Mouse (Mus musculus) forebrain, embryonic 15.5 days (tissue): ENCODE data around the gene Slc35f6. TPM values are rescaled to one million over a fixed set of nuclear protein-coding genes. Genes with fewer than 3 reads are reported as not detected.

Source experiments
- ATAC-seq: fragments of 200-750 bp; cut with Nextera tagmentation; replicated peaks from 2 replicates; pipeline ENCODE4 v1.8.0; 2017; ENCODE audit warnings: mild to moderate bottlenecking, moderate TSS enrichment, moderate library complexity
- H3K27ac ChIP-seq: fragments of 300-500 bp; sonication (generic); replicated peaks from 2 replicates; pipeline ENCODE4 v1.5.1; 2015; ENCODE audit warnings: mild to moderate bottlenecking, inconsistent platforms
- H3K27me3 ChIP-seq: fragments of 300-500 bp; sonication (generic); 2 replicates; pipeline ENCODE4 v1.6.1; 2015; ENCODE audit warnings: inconsistent platforms
- H3K36me3 ChIP-seq: fragments of 300-500 bp; sonication (generic); 2 replicates; pipeline ENCODE4 v1.6.1; 2015; ENCODE audit warnings: mild to moderate bottlenecking, inconsistent platforms
- H3K4me1 ChIP-seq: fragments of 300-500 bp; sonication (generic); 2 replicates; pipeline ENCODE4 v1.6.1; 2015; ENCODE audit warnings: inconsistent platforms
- H3K4me2 ChIP-seq: fragments of 300-500 bp; sonication (generic); replicated peaks from 2 replicates; pipeline ENCODE4 v1.6.1; 2015; ENCODE audit warnings: mild to moderate bottlenecking, inconsistent platforms
- H3K4me3 ChIP-seq: fragments of 300-500 bp; sonication (generic); 2 replicates; pipeline ENCODE4 v1.5.1; 2015; ENCODE audit warnings: mild to moderate bottlenecking, inconsistent platforms
- H3K9ac ChIP-seq: fragments of 300-500 bp; sonication (generic); replicated peaks from 2 replicates; pipeline ENCODE4 v1.6.1; 2015; ENCODE audit warnings: mild to moderate bottlenecking, inconsistent platforms
- H3K9me3 ChIP-seq: fragments of 300-500 bp; sonication (generic); 2 replicates; pipeline ENCODE4 v1.6.1; 2016; ENCODE audit warnings: inconsistent platforms
- WGBS: fragments of 180-500 bp; shearing (Covaris S2); methylation state at CpG from one replicate; pipeline ENCODE4 v1.1.7; 2015; ENCODE audit warnings: mixed read lengths; 5-methylcytosine and 5-hydroxymethylcytosine counted together
- polyA plus RNA-seq: library from polyadenylated mRNA; unstranded; fragments of >200 nt; fragmentation: Nextera tagmentation; extraction: Ambion mirVana; gene quantifications from 2 replicates; pipeline ENCODE4 v1.2.1, GENCODE M21; 2015

Slc35f6 gene
- polyA plus RNA-seq, 1 experiment from 2014 or later = 31.1 TPM

DNA sequence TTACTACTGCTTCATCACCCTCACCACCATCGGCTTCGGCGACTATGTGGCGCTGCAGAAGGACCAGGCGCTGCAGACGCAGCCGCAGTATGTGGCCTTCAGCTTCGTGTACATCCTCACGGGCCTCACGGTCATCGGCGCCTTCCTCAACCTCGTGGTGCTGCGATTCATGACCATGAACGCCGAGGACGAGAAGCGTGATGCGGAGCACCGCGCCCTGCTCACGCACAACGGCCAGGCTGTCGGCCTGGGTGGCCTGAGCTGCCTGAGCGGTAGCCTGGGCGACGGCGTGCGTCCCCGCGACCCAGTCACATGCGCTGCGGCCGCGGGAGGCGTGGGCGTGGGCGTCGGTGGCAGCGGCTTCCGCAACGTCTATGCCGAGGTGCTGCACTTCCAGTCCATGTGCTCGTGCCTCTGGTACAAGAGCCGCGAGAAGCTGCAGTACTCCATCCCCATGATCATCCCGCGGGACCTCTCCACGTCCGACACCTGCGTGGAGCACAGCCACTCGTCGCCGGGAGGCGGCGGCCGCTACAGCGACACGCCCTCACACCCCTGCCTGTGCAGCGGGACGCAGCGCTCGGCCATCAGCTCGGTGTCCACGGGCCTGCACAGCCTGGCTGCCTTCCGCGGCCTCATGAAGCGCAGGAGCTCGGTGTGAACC, 25.4 kb upstream of the Slc35f6 start:
- H3K4me1 ChIP-seq = peaks cover 18% of the 10 kb centered on the region
- H3K9ac ChIP-seq = peak overlapping the region; percentile 28
- H3K4me3 ChIP-seq = peak overlapping the region; percentile 42
- H3K9me3 ChIP-seq = no peaks in the 10 kb centered on the region
- no peak overlapping the region for H3K27ac ChIP-seq
- 2% methylated on average over 69 of the region's 69 CpGs for WGBS
- ATAC-seq = peak; percentile 47
- peaks cover 36% of the 10 kb centered on the region; the same call in 1 of the 2 replicates for H3K27me3 ChIP-seq
- H3K4me2 ChIP-seq = peak overlapping the region; percentile 89
- no peaks in the 10 kb centered on the region for H3K36me3 ChIP-seq

DNA sequence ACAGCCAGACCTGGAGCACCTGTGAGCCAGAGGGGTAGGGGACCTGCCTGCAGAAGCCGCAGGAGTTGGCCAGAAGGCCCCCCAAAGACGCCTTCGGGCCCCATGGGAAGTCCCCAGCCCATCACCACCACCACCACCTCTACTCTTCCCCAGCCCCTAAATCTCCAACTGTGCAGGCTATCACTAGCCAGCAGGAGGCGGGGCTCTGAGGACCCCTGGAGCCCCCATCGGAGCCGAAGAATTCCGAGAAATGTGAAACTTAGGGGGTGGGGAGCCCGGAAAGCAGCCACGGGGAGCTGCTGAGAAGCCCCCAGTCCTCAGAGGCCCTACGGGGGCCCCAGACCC, 24.9 kb upstream of the Slc35f6 start:
- peak; percentile 23; the same call in 1 of the 2 replicates for ATAC-seq
- no peaks in the 10 kb centered on the region for H3K36me3 ChIP-seq
- peak overlapping the region; percentile 89 for H3K4me2 ChIP-seq
- WGBS = 2% methylated on average over 10 of the region's 10 CpGs
- H3K4me1 ChIP-seq = peaks cover 15% of the 10 kb centered on the region
- peak overlapping the region; percentile 28 for H3K9ac ChIP-seq
- H3K4me3 ChIP-seq = peak overlapping the region; percentile 42
- H3K9me3 ChIP-seq = no peaks in the 10 kb centered on the region
- H3K27ac ChIP-seq = no peak overlapping the region
- H3K27me3 ChIP-seq = peaks cover 36% of the 10 kb centered on the region; the same call in 1 of the 2 replicates

DNA sequence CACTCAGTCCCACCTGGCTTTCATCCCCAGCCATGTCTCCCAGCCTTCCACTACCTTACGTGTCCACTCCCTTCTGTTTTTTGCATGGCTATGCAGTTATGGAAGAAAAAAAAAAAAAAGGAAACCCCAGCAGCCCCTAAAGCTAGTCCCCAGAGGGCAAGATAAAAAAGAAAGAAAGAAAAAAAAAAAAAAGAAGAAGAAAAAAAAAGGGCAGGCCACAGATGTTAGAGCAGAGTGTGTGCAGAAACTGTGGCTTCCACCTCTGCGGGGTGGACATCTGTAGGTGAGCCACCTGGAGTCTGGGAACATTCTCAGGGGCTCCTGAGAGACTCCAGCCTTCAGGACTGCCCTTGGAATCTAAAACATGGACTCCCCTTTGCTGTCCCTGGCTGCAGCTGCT, 24.4 kb upstream of the Slc35f6 start:
- Histone ChIP-seq H3K27me3 (peaks cover 36% of the 10 kb centered on the region; the same call in 1 of the 2 replicates), H3K4me2 (no peak overlapping the region), H3K27ac (no peak overlapping the region), H3K36me3 (no peaks in the 10 kb centered on the region), H3K4me1 (peaks cover 14% of the 10 kb centered on the region), H3K4me3 (no peak overlapping the region), H3K9me3 (no peaks in the 10 kb centered on the region), H3K9ac (no peak overlapping the region)
- 67% methylated on average over 2 of the region's 2 CpGs for WGBS
- ATAC-seq = no peak

GRCm38 (mm10) chr5:30624311-30624710, 23.4 kb upstream of the Slc35f6 start:
- ATAC-seq = no peak
- Histone ChIP-seq H3K36me3 (no peaks in the 10 kb centered on the region), H3K9ac (no peak overlapping the region), H3K27me3 (peaks cover 36% of the 10 kb centered on the region; the same call in 1 of the 2 replicates), H3K9me3 (no peaks in the 10 kb centered on the region), H3K27ac (no peak overlapping the region), H3K4me2 (no peak overlapping the region), H3K4me3 (no peak overlapping the region), H3K4me1 (peaks cover 14% of the 10 kb centered on the region)
- 19% methylated on average over 1 of the region's 1 CpGs for WGBS

- H3K4me3 ChIP-seq = no peak overlapping the region
- ATAC-seq = no peak
- H3K4me1 ChIP-seq = peaks cover 14% of the 10 kb centered on the region
- WGBS = 64% methylated on average over 4 of the region's 4 CpGs
- H3K27me3 ChIP-seq = peaks cover 36% of the 10 kb centered on the region; the same call in 1 of the 2 replicates
- H3K9ac ChIP-seq = no peak overlapping the region
- H3K27ac ChIP-seq = no peak overlapping the region
- H3K9me3 ChIP-seq = no peaks in the 10 kb centered on the region
- no peak overlapping the region for H3K4me2 ChIP-seq
- H3K36me3 ChIP-seq = no peaks in the 10 kb centered on the region
These were observed 22.8 kb upstream of the Slc35f6 start for GRCm38 (mm10) chr5:30624908-30625307.

DNA sequence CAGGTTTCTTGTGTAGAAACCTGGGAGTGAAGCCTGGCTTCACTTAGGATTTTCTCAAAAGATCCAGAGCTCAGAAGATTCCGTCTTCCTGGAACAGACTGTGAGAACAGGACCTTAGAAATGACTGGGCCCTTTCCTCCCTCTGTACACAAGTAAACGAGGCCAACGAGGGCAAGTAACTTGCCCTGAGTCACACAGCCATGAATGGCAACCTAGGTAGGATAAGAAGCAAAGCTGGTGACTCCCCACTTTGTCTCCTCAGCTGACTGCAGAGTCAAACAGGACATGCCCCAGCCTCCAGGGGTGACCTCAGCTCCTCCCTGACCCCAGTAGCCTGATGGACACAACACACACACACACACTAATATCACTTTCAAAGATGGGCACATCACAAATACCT, 22.4 kb upstream of the Slc35f6 start:
- 81% methylated on average over 3 of the region's 3 CpGs for WGBS

GRCm38 (mm10) chr5:30626331-30627105, 21.2 kb upstream of the Slc35f6 start:
- Histone ChIP-seq H3K9me3 (no peaks in the 10 kb centered on the region), H3K36me3 (no peaks in the 10 kb centered on the region), H3K27ac (no peak overlapping the region), H3K4me3 (no peak overlapping the region), H3K4me1 (peaks cover 14% of the 10 kb centered on the region), H3K27me3 (peaks cover 24% of the 10 kb centered on the region; the same call in 1 of the 2 replicates), H3K4me2 (no peak overlapping the region), H3K9ac (no peak overlapping the region)
- 82% methylated on average over 8 of the region's 8 CpGs for WGBS
- ATAC-seq = no peak

More for the DNA sequence above, 22.4 kb upstream of the Slc35f6 start:
- no peak overlapping the region for H3K27ac ChIP-seq
- no peaks in the 10 kb centered on the region for H3K36me3 ChIP-seq
- no peak overlapping the region for H3K9ac ChIP-seq
- H3K27me3 ChIP-seq = peaks cover 35% of the 10 kb centered on the region; the same call in 1 of the 2 replicates
- no peaks in the 10 kb centered on the region for H3K9me3 ChIP-seq
- no peak overlapping the region for H3K4me2 ChIP-seq
- ATAC-seq = no peak
- no peak overlapping the region for H3K4me3 ChIP-seq
- H3K4me1 ChIP-seq = peaks cover 14% of the 10 kb centered on the region

- Histone ChIP-seq H3K9me3 (no peaks in the 10 kb centered on the region), H3K27ac (no peak overlapping the region), H3K36me3 (no peaks in the 10 kb centered on the region), H3K4me3 (no peak overlapping the region), H3K4me2 (no peak overlapping the region), H3K9ac (no peak overlapping the region), H3K4me1 (no peaks in the 10 kb centered on the region), H3K27me3 (0 out of 2 replicates have a peak, but pooled peaks cover 8% of the 10 kb centered on the region)
- 75% methylated on average over 3 of the region's 3 CpGs for WGBS
- ATAC-seq = no peak
These were observed 19.2 kb upstream of the Slc35f6 start for GRCm38 (mm10) chr5:30628511-30628910.

DNA sequence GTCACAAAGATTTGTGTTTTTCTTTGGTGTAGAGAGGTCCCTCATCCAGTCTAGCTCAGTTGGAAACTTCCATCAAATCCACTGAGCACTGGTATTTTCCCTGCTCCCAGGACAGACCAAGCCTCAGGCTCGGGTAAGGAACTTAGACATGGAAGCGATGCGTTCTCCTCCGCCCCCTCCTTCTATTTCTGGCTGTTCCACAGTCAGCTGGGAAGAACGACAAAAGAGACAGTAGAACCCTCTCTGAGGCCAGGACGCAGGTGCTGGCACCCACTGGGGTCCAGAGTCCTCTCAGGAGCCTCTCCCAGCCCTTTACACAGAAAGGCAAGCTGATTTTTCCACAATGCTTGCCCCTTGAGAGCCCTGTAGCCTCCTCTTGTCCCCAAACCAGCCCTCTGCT, 17.3 kb upstream of the Slc35f6 start:
- H3K4me1 ChIP-seq = no peaks in the 10 kb centered on the region
- H3K27me3 ChIP-seq = no peaks in the 10 kb centered on the region
- WGBS = 84% methylated on average over 6 of the region's 6 CpGs
- ATAC-seq = no peak
- H3K4me3 ChIP-seq = no peak overlapping the region
- H3K27ac ChIP-seq = no peak overlapping the region
- H3K9me3 ChIP-seq = no peaks in the 10 kb centered on the region
- no peak overlapping the region for H3K4me2 ChIP-seq
- no peak overlapping the region for H3K9ac ChIP-seq
- no peaks in the 10 kb centered on the region for H3K36me3 ChIP-seq

GRCm38 (mm10) chr5:30632134-30632533, 15.6 kb upstream of the Slc35f6 start:
- H3K4me2 ChIP-seq = no peak overlapping the region
- H3K4me1 ChIP-seq = no peaks in the 10 kb centered on the region
- no peak overlapping the region for H3K27ac ChIP-seq
- no peaks in the 10 kb centered on the region for H3K27me3 ChIP-seq
- ATAC-seq = no peak
- H3K9ac ChIP-seq = no peak overlapping the region
- no peak overlapping the region for H3K4me3 ChIP-seq
- no peaks in the 10 kb centered on the region for H3K9me3 ChIP-seq
- WGBS = 78% methylated on average over 1 of the region's 1 CpGs
- no peaks in the 10 kb centered on the region for H3K36me3 ChIP-seq

DNA sequence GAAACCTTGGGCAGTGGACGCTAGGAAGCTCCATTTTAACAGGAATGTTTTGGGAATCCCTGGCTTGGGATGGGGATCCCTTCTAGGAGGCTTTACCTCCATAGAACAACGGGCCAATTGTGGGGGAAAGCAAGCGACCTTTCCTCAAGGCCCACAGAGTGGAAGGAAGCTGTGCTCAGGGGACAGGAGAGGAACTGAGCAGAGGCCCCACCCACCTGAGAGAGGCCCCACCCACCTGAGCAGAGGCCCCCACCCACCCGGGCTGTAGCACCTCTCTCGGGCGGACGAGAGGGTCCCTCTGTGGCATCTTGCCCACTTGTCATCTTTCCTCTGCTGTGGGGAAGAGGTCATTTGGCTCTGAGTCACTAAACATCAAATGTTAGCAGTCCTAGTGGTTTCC, 10.7 kb upstream of the Slc35f6 start:
- H3K4me2 ChIP-seq = no peak overlapping the region
- no peak overlapping the region for H3K4me3 ChIP-seq
- no peaks in the 10 kb centered on the region for H3K4me1 ChIP-seq
- no peaks in the 10 kb centered on the region for H3K27me3 ChIP-seq
- 44% methylated on average over 7 of the region's 7 CpGs for WGBS
- no peak overlapping the region for H3K9ac ChIP-seq
- no peaks in the 10 kb centered on the region for H3K9me3 ChIP-seq
- no peaks in the 10 kb centered on the region for H3K36me3 ChIP-seq
- H3K27ac ChIP-seq = no peak overlapping the region
- ATAC-seq = no peak

- no peak overlapping the region for H3K4me2 ChIP-seq
- ATAC-seq = 0 out of 2 replicates have a peak, but pooled peaks have one; percentile 48
- no peak overlapping the region for H3K9ac ChIP-seq
- no peaks in the 10 kb centered on the region for H3K4me1 ChIP-seq
- 4% methylated on average over 6 of the region's 6 CpGs for WGBS
- H3K36me3 ChIP-seq = no peaks in the 10 kb centered on the region
- no peak overlapping the region for H3K4me3 ChIP-seq
- no peaks in the 10 kb centered on the region for H3K27me3 ChIP-seq
- no peak overlapping the region for H3K27ac ChIP-seq
- no peaks in the 10 kb centered on the region for H3K9me3 ChIP-seq
These were observed 9.7 kb upstream of the Slc35f6 start for GRCm38 (mm10) chr5:30638041-30638440.
